Comparison of ENCODE assay signal across 8 mouse cellular contexts in the genomic region with DNA sequence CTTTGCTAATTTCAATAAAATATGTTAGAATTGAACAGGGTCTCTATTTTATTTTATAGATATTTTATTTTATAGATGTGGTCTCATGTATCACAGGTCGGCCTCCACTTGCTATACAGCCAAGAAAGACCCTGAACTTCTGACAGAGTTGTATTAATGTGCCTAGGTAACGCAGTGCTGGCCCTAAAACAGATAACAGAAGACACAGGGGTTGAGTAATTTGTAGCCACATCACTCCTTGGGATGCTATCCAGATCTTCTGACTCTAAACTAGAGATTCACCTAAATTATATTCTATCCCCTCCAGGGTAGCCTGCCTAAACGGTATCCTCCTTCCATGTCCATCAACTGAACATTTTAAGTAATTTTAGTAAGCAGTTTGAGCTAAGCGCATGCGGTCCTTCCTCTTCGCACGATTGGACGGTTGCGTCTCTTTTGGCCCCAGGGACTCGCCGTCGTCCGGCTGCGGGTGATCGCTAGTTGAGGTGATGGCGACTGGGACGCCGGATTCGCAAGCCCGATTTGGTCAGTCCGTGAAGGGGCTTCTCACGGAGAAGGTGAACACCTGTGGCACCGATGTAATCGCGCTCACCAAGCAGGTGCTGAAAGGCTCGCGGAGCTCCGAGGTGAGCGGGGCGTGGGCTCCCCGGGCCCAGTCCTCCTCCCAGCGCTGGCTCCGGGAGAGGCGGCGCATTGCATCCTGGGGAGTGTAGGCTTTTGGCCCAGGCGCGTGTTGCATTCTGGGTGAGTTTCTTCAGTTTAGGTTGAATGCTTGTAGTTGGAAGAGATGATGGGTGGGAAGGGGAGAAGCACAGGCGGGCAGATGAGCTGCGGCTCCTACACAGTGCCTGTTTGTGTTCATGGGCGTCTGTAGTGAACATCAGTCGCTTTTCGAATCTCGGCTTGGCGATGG. TPM values are rescaled to one million over a fixed set of nuclear protein-coding genes. Genes with fewer than 3 reads are reported as not detected.
DNase-seq lines count a peak whose midpoint lies in the region; ATAC-seq lines count a peak whose summit lies in the region.

A gene (plus strand): TSS at position 447 of the 913 bp plus-strand sequence.

- ATAC-seq in inflammation-experienced regulatory T-cells, adult 6 months: peak; percentile 94
- peak; percentile 96 for ATAC-seq in megakaryocyte-erythroid progenitor cell, adult 5-6 weeks (replicated peaks; ENCODE audit: low FRiP score, low TSS enrichment, poor library complexity, severe bottlenecking)

- peak; percentile 85 for DNase-seq in adipocyte (ENCODE audit: low spot score)
- peak; percentile 92 for DNase-seq in embryo, embryonic 10 days (ENCODE audit: low spot score)
- peak; percentile 87 for DNase-seq in gastrocnemius, postnatal 14 days
- DNase-seq in left cerebral cortex, postnatal 10 days (ENCODE audit: extremely low spot score in 1 of 2, low spot score in 2 of 2): peak; percentile 83 to 90
- DNase-seq in right cerebral cortex, postnatal 25 days: peak; percentile 93
- peak; percentile 79 to 84 for DNase-seq in urinary bladder, postnatal 4 days (ENCODE audit: low spot score in 2 of 2)

- intact Hi-C loops in gastrocnemius, postnatal 14 days (cut with DNase I; ENCODE audit: low total_unique reads): no loop called here
- intact Hi-C loops in left cerebral cortex, postnatal 10 days (cut with DNase I): no loop called here

RNA-seq across cellular contexts. Expression of the gene that starts here (rescaled TPM):
- 10 to 100 TPM; 14.3 to 16.2 TPM for total RNA-seq in gastrocnemius, postnatal 14 days (2021)
- 10 to 100 TPM in 1 of 3 experiments, 1 to 10 TPM in 2; 6.0 to 10.8 (median 8.0) TPM for polyA plus RNA-seq in inflammation-experienced regulatory T-cells, adult 6 months (2017; shearing (Covaris generic))
- 10 to 100 TPM; 21.4 to 23.7 TPM for total RNA-seq in left cerebral cortex, postnatal 10 days (2021)
- total RNA-seq in megakaryocyte-erythroid progenitor cell, adult 5-6 weeks (2014; fragmentation: Nextera tagmentation): 11.3 TPM in 2 replicates
- 3.5 and 4.3 TPM in 2 replicates for total RNA-seq in megakaryocyte-erythroid progenitor cell, adult 5-6 weeks (2017)

Comparison
In these comparisons a context has a peak if more than half of its experiments do, and no peak if none do; other contexts are left out.
1. Peak in every context shown above with its lines: DNase-seq and ATAC-seq.